Mouse (Mus musculus) kidney, adult 10 weeks (tissue): ENCODE results near the gene Vmn1r237. TPM values are rescaled to one million over a fixed set of nuclear protein-coding genes. Genes with fewer than 3 reads are reported as not detected.

Experiments used
- polyA plus RNA-seq: library from polyadenylated mRNA; stranded (reverse); fragments of 350-450 nt; fragmentation: Illumina TruSeq; extraction: RNeasy Lipid Tissue Mini Kit (QIAGEN cat#74804); gene quantifications from one replicate; pipeline ENCODE4 v1.2.3, GENCODE M21; 2014; ENCODE audit warnings: low read depth, low replicate concordance

Gene Vmn1r237
- polyA plus RNA-seq = not detected

GRCm38 (mm10) chr17:21311565-21311964, at the start of gene Vmn1r237:
TSS of gene Vmn1r237 (plus strand) at chr17:21311865.

DNA sequence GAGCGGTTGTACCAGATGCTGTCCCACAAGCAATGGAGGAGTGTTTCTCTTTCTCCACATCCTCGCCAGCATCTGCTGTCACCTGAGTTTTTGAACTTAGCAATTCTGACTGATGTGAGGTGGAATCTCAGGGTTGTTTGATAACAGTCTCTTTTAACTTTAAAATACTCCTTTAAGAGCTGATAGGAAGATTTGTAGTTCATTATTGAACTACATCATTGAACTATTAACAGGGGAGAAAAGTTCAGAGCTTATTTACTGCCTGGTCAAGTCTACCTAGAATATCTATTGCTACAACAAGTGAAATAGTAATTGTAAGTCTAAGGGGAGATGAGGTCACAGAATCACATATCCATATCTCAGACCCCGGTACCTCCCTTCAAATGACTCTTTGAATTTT, 29.0 kb upstream of the Vmn1r237 start, which contains the start of gene Vmn1r236:
Vmn1r236 (plus strand) TSS at position 301 of the 400 bp plus-strand sequence.

Other genes with a start within 250 kb of the Vmn1r237 start
- not detected for gene Vmn1r234, start 85.8 kb upstream of the Vmn1r237 start, polyA plus RNA-seq
- gene Vmn1r235, start 55.5 kb upstream of the Vmn1r237 start, polyA plus RNA-seq = not detected
- not detected for gene Vmn1r236, start 28.9 kb upstream of the Vmn1r237 start, polyA plus RNA-seq
- gene Zfp677, start 71.9 kb downstream of the Vmn1r237 start, polyA plus RNA-seq = 16.8 TPM
- gene Zfp54, start 111.4 kb downstream of the Vmn1r237 start, polyA plus RNA-seq = 21.1 TPM
- 38.9 TPM for gene Zfp51, start 138.5 kb downstream of the Vmn1r237 start, polyA plus RNA-seq
- gene Zfp53, start 177.1 kb downstream of the Vmn1r237 start, polyA plus RNA-seq = 20.0 TPM
- 27.1 TPM for gene Zfp52, start 223.7 kb downstream of the Vmn1r237 start, polyA plus RNA-seq